Mouse (Mus musculus) adrenal gland, adult (tissue): ENCODE measurements around the gene Gnat3.
"Not testable (repeated sequence)": the region's sequence is repeated elsewhere in the genome, so short reads cannot be mapped to it uniquely, and the experiment has no call there.

Experiments used
- DNase-seq, 2 experiments: peaks; one replicate each; pipeline ENCODE4 v3.0.0; 2022 to 2023; ENCODE audit warnings: low spot score in 1 of 2; ENCODE audit not compliant: inconsistent age in 2 of 2

The Gnat3 gene

GRCm38 (mm10) chr5:17962249-17962648, at the start of gene Gnat3:
Gene Gnat3 (plus strand): TSS chr5:17962549.
- DNase-seq: no peak

DNA sequence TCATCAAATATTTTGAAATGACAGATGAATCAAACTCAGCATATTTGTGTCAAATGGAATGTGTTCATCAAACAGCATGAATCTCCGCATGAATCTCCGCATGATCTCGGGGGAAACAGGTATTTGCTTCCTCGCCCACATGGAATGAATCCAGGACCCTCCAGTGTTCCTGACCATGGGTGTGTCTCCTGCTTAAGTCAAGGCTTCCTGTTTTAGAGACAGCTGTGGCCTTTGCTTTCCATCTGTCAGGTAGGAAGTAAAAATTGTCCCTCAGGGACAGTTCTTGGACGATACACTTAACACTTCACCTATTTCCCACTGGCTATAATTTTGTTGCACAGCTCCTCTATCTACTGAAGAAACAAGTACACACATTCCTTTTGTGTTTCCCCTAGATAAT, 43.4 kb upstream of the Gnat3 start:
- DNase-seq: peak in 1 of 2 experiments; percentile 67

DNA sequence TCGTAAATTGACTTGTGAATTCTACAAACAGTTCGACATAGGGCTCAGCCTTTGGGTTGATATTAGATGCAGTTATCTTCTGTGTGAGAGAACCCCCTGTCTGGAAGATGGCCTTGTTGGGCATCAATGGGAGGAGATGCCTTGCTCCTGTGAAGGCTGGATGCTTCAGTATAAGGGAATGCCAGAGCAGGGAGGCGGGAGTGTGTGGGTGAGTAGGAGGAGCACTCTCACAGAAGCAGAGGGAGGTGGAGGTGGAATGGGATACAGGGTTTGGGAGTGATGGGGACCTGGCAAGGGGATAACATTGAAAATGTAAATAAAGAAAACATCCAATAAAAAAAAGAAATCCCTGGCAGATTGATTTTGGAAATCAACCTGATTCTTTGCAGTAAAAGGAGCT, 38.7 kb upstream of the Gnat3 start:
- no peak for DNase-seq

DNA sequence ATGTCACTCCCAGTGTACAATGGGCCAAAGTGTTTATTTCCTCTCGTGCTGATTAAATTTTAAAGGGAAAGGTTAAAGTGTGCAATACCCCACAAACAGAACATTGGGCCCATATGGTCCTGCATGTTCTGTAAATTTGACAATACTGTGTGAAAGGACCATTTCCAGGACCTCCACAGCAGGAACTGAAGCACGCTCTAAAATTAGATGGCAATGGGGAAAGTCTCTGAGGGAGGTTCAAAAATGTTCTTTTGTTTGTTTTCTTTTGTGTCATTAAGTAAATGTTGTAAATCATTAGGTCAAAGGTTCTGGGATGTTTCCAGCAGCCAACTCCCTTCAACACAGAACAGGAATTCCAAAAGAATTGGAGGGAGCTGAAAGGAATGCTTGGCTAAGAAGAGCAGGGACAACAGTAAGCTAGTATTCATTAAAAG, 38.2 kb upstream of the Gnat3 start:
- peak in 1 of 2 experiments; percentile 65 for DNase-seq

DNA sequence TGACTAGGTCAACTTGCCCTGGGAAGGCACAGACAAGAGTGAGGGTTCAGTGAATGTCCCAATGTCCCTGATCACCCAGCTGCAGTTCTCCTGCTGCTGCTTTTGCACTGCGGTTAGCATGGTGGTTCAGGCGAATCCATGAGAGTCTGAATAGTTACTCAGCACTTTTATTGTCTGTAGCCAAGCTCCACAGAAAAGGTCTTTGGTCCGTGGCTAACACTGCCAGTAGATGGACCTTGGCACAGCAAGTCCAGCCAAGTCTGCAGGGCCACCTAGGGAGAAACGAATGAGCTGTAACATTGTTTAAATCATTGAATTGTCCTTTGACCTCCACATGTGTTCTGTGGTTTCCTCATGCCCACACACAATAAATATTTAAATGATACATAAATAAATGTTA, 33.9 kb upstream of the Gnat3 start:
- peak in 1 of 2 experiments; percentile 63 for DNase-seq

- no peak for DNase-seq
These were observed 33.3 kb upstream of the Gnat3 start for GRCm38 (mm10) chr5:17929006-17929567.

- DNase-seq: not testable (repeated sequence)
These were observed 30.8 kb upstream of the Gnat3 start for GRCm38 (mm10) chr5:17931588-17931987.

DNA sequence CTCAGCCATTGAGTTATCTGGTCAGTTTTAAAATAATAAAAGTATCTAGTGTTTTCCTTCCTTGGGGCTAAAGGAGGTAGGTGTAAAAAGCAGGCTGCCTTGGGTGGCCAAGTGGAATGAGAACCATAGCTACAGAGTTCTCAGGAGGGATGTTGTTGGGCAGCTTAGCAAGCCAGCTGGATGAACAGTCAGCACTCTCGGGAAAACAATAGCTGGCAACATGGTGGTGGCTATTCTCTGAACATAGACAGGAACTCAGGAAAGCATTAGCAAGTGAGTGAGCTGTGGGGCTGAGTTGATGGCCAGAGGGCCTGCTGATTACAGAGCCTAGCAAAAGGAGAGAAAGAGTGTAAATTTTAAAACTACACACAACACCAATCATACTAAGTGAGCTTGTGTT, 27.8 kb upstream of the Gnat3 start:
- no peak for DNase-seq

DNA sequence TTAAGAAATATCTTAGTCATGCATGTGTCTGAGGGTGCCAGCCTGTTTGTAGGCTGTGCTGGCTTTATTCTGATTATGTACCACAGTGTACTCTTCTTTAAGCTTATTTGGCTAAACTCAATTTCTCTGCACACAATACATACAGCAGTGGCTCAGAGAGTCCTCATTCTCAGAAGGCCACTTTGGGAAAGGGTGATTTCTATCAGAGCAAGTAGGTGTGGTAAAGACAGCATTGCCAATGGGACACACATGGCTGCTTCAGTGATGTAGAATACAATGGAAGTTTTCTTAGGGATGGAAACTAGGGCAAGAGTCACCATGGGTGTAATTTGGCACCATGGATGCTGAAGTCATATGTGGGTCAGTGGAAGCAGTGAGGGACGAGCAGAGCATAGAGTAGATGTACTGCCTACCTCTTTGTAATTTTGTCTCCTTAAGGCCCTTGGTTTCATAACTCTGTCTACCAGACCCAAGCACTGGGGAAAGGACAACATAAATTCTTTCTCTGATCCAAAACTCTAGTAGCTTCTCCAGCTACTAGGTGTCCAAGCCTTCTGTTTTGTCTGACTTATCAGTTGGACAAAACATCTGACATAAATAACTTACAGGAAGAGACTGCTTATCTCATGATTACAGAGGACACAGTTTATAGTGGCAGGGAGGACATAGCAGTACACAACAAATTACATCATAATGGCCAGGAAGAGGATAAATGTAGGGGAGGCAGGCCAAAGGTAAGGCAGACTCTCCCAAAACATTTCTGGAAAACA, 24.0 kb upstream of the Gnat3 start:
- DNase-seq: peak in 1 of 2 experiments; percentile 25

- no peak for DNase-seq
These were observed 5.9 kb upstream of the Gnat3 start for GRCm38 (mm10) chr5:17956468-17956867.

- DNase-seq: no peak
These were observed 7.5 kb downstream of the Gnat3 start for GRCm38 (mm10) chr5:17969704-17970390.

- no peak for DNase-seq
These were observed 8.0 kb downstream of the Gnat3 start for GRCm38 (mm10) chr5:17970391-17970730.

DNA sequence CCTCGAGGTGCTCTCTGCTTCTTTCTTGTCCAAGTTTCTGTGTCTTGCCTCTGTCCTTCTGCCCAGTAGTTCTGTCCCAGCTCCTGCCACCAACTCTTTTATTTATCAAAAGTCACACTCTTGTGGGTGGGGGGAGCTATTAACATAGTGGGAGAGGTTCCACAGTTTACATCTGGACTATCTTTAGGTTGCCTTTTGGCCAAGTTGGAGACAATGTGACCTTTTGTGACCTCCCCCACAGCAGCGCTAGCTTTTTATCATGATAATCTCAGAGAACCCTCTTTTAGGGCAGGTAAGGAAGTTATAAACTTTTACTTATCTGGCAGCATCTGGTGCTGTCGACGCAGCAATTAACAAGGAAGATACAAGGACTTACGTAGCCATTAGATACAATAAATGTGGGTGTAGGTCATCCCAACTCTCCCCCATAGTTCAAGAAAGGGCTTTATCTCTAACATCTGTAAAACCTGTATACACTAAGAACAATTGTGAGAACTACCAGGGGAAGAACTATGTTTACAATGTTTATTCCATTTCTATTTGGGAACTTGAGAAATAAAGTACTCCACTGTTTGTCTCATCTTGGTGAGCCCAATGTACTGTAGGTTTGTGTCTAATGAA, 18.3 kb downstream of the Gnat3 start:
- no peak for DNase-seq

DNA sequence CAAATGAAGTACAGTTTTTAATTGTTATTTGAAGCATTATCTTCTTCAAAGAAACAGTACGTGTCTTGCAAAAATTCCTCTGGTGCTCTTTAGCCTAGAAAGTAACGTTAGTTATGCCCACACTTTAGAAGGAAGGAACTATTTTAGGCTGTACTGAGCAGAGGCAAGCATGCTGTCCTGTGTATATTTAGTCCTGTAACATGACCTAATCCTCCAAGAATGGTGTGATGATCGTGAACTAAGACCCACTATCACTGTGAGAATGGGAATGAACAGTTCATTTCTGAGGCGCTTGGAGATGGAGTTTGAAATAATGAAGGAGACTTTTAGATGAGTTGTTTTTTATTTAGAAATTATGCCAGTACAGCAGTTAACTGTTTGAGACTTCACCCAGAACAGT, 20.4 kb downstream of the Gnat3 start:
- no peak for DNase-seq

- no peak for DNase-seq
These were observed 22.2 kb downstream of the Gnat3 start for GRCm38 (mm10) chr5:17984522-17984921.

GRCm38 (mm10) chr5:17986611-17987010, 24.3 kb downstream of the Gnat3 start:
- no peak for DNase-seq

- DNase-seq: no peak
These were observed 28.3 kb downstream of the Gnat3 start for GRCm38 (mm10) chr5:17990618-17991017.

- DNase-seq: peak in 1 of 2 experiments; percentile 59
These were observed 37.2 kb downstream of the Gnat3 start for GRCm38 (mm10) chr5:17999570-17999969.

- peak in 1 of 2 experiments; percentile 58 for DNase-seq
These were observed 37.8 kb downstream of the Gnat3 start for GRCm38 (mm10) chr5:18000185-18000584.

DNA sequence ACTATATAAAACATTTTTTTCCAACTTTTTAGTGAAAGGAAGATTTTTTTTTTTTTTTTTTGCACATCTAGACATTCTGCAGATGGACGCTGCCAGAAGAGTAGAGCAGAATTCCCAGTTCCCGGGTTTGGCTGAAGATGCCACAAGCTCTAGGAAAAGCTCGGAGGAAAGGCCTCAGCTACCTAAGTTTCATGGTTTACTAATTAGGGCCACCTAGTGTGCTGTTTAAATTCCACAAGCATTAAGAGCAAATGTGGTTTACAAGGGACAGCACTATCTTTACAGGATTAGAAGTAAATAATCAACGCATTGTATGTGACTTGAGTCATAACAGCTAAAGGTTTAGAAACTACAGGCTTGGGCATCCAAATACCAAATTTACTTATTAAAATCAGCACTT, 39.3 kb downstream of the Gnat3 start:
- no peak for DNase-seq

DNA sequence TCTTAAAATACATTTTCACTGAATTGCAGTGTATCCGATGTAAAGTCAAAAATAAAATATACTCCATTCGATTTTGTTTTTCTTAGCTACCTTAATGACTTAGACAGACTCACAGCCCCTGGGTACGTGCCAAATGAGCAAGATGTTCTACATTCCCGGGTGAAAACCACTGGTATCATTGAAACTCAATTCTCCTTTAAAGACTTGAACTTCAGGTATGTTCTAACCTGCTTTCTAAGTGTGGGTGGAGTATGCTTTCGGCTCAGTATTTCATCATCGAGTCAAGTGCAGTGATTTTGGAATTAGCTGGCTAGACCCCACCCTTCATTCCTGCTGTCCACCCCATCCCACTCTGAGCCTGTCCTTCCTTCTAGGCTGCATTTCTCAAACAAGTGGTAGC, 41.3 kb downstream of the Gnat3 start:
- DNase-seq: no peak
